Mouse (Mus musculus) heart, postnatal 36 days (tissue): ENCODE measurements around the gene Gm4340. TPM values are rescaled to one million over a fixed set of nuclear protein-coding genes. Genes with fewer than 3 reads are reported as not detected.
"Not testable (repeated sequence)": the region's sequence is repeated elsewhere in the genome, so short reads cannot be mapped to it uniquely, and the experiment has no call there.

Experiments
- DNase-seq, 2 experiments: peaks; one replicate each; pipeline ENCODE4 v3.0.0; 2021 to 2022
- intact Hi-C: fragments of 180-260 bp; cut with DNase I; formaldehyde crosslinking; loops from one replicate; pipeline ENCODE4 v1.15.1; 2025
- total RNA-seq, 2 experiments: library from RNA; stranded (reverse); gene quantifications; 2 replicates each; pipeline ENCODE4 v1.2.3; 2021

Gm4340 gene
- total RNA-seq = not detected

DNA sequence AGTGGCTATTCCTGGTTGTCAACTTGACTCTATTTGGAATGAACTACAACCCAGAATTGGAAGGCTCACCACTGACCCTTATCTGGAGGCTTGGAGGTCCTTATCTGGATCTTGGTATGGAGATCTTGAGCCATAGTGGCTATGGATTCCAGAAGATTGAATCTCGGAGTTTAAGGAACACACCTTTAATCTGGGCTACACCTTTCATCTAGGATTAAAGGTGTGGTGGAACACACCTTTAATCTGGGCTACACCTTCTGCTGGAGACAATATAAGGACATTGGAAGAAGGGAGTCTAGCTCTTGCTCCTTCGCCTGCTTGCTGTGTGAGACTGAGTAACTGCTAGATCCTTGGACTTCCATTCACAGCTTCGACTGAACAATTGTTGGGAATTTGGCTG is at the start of gene Gm4340:
Gene Gm4340, plus strand, starts transcription at position 301 of the 400 bp plus-strand sequence.
- DNase-seq, intact Hi-C loops: not testable (repeated sequence)

DNA sequence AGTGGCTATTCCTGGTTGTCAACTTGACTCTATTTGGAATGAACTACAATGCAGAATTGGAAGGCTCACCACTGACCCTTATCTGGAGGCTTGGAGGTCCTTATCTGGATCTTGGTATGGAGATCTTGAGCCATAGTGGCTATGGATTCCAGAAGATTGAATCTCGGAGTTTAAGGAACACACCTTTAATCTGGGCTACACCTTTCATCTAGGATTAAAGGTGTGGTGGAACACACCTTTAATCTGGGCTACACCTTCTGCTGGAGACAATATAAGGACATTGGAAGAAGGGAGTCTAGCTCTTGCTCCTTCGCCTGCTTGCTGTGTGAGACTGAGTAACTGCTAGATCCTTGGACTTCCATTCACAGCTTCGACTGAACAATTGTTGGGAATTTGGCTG is 42.6 kb upstream of the Gm4340 start, which contains the start of gene Gm6763:
Gene Gm6763, plus strand, starts transcription at position 301 of the 400 bp plus-strand sequence.
- DNase-seq, intact Hi-C loops: not testable (repeated sequence)

DNA sequence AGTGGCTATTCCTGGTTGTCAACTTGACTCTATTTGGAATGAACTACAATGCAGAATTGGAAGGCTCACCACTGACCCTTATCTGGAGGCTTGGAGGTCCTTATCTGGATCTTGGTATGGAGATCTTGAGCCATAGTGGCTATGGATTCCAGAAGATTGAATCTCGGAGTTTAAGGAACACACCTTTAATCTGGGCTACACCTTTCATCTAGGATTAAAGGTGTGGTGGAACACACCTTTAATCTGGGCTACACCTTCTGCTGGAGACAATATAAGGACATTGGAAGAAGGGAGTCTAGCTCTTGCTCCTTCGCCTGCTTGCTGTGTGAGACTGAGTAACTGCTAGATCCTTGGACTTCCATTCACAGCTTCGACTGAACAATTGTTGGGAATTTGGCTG is 34.1 kb upstream of the Gm4340 start, which contains the start of gene Gm8764:
Gene Gm8764, plus strand, starts transcription at position 301 of the 400 bp plus-strand sequence.
- intact Hi-C loops, DNase-seq: not testable (repeated sequence)

DNA sequence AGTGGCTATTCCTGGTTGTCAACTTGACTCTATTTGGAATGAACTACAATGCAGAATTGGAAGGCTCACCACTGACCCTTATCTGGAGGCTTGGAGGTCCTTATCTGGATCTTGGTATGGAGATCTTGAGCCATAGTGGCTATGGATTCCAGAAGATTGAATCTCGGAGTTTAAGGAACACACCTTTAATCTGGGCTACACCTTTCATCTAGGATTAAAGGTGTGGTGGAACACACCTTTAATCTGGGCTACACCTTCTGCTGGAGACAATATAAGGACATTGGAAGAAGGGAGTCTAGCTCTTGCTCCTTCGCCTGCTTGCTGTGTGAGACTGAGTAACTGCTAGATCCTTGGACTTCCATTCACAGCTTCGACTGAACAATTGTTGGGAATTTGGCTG is 25.6 kb upstream of the Gm4340 start, which contains the start of gene Gm21304:
Gene Gm21304, plus strand, starts transcription at position 301 of the 400 bp plus-strand sequence.
- intact Hi-C loops, DNase-seq: not testable (repeated sequence)

DNA sequence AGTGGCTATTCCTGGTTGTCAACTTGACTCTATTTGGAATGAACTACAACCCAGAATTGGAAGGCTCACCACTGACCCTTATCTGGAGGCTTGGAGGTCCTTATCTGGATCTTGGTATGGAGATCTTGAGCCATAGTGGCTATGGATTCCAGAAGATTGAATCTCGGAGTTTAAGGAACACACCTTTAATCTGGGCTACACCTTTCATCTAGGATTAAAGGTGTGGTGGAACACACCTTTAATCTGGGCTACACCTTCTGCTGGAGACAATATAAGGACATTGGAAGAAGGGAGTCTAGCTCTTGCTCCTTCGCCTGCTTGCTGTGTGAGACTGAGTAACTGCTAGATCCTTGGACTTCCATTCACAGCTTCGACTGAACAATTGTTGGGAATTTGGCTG is 17.1 kb upstream of the Gm4340 start, which contains the start of gene Gm21312:
Gene Gm21312, plus strand, starts transcription at position 301 of the 400 bp plus-strand sequence.
- intact Hi-C loops, DNase-seq: not testable (repeated sequence)

DNA sequence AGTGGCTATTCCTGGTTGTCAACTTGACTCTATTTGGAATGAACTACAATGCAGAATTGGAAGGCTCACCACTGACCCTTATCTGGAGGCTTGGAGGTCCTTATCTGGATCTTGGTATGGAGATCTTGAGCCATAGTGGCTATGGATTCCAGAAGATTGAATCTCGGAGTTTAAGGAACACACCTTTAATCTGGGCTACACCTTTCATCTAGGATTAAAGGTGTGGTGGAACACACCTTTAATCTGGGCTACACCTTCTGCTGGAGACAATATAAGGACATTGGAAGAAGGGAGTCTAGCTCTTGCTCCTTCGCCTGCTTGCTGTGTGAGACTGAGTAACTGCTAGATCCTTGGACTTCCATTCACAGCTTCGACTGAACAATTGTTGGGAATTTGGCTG is 8.6 kb upstream of the Gm4340 start, which contains the start of gene Gm20765:
Gene Gm20765, plus strand, starts transcription at position 301 of the 400 bp plus-strand sequence.
- intact Hi-C loops, DNase-seq: not testable (repeated sequence)

DNA sequence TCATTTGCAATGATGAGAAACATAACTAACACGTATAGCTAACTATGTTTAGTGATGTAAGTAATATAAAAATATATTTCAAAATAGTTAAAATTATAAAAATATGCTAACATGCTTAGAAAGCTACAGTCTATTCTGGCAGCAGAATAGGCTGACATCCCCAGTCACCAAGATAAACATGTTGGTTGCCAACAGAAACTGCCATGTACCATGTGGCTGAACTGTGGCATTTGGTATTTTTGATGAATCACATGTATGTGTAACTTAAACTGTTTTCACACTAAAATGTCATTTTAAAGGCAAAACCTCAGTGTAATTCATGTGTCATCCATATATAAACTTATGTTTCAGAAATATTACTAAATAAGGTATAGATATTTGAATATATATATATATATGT is 15.8 kb downstream of the Gm4340 start:
- intact Hi-C loops = no loop called here
- no peak for DNase-seq

DNA sequence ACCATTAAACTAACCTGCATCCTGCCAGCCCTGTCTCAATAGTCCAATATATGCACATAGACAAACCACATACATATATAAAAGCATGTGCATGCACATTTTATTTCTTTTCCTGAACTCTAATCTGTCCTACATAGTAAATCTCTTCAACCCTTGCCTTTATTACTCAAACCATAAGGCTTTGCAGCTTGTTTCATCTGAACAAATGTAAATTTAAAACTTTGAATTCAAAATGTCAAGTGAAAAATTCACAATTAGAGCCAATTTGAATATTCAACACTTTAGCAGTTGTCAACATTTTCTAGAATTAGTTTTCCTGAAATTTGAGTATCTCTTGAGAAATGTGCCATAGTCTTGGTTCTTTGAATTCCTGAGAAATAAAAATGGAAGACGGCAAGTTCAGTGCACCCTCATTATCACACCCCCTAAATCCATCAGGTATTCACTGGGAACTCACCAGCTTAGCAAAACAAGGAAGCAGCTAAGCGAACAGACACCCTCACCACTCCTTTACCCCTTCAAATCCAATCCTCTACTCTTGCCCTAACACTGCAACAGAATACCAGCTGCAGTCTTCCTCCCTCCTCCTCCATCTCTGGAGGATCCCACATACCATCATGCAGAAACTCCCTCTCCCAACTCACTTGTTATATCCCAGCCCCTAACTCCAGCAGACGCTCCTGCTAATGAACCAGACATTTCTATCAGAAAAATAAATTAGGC is 16.6 kb downstream of the Gm4340 start:
- intact Hi-C loops = no loop called here
- no peak for DNase-seq

DNA sequence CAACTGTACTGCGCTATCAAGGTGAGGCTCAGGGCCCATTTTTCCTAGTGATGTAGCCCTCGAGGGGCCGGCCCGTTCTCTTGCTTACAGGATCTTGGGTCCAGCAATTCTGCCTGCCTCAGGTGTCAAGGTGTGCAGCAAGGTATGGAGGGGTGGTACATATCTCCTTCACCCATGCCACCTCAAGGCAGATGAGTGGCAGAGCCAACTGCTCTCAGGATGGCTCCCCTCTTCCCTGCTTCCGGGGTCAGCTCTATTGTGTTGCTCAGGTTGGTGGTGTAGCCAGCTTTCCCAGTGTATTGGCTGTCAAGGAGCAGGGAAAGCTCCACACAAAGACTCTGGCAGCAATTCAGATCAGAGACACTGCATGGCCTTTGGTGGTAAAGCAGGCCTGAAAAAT is 20.7 kb downstream of the Gm4340 start:
- DNase-seq = no peak
- intact Hi-C loops = no loop called here

DNA sequence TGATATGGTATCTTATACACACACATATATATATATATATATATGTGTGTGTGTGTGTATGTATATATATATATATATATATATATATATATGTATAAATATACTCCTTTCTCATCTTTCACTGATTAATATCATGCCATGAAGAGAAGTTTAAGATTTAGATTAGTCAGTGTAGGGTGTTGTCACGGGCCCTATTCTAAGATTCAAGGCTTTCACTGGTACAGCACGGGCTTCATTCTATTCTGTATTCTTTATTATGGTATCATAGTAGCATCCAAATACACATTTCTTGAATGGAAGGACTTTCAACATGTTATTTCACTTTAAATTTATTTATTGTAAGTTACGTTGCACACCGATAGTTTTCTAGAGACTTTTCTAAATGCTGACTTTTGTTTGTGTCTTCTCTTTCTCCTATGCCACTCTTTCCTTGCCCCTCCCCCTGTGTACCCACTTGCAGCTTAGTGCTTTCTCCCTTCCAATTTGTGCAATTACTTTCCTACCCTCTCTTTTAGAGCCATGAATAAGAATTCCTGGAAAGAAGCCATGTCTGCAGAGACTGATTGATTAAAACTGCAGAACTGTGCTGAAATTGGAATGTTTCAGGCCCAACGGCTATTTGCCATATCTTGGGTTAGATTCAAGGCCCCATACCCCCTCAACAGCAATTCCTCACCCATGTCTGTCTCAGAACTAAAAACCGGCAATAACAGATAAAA is 26.6 kb downstream of the Gm4340 start:
- intact Hi-C loops = no loop called here
- no peak for DNase-seq

Other genes with a start within 250 kb of the Gm4340 start
- not detected for gene Gm21293, start 51.1 kb upstream of the Gm4340 start, total RNA-seq
- gene Gm6763, start 42.5 kb upstream of the Gm4340 start, total RNA-seq = not detected
- not detected for gene Gm8764, start 34.0 kb upstream of the Gm4340 start, total RNA-seq
- not detected for gene Gm21304, start 25.5 kb upstream of the Gm4340 start, total RNA-seq
- not detected for gene Gm21312, start 17.0 kb upstream of the Gm4340 start, total RNA-seq
- gene Gm20765, start 8.5 kb upstream of the Gm4340 start, total RNA-seq = not detected